Mouse (Mus musculus) liver, postnatal 0 days (tissue): Measurements from ENCODE around the gene Cdk19.

Source experiments
- CTCF ChIP-seq: sonication (generic); IDR thresholded peaks from 2 replicates; pipeline ENCODE4 v1.5.1; 2016; ENCODE audit warnings: antibody characterized with exemption, low read depth
- EP300 ChIP-seq: IDR thresholded peaks from 2 replicates; pipeline ENCODE4 v1.6.1; 2016; ENCODE audit warnings: antibody characterized with exemption, low read depth, mild to moderate bottlenecking

DNA sequence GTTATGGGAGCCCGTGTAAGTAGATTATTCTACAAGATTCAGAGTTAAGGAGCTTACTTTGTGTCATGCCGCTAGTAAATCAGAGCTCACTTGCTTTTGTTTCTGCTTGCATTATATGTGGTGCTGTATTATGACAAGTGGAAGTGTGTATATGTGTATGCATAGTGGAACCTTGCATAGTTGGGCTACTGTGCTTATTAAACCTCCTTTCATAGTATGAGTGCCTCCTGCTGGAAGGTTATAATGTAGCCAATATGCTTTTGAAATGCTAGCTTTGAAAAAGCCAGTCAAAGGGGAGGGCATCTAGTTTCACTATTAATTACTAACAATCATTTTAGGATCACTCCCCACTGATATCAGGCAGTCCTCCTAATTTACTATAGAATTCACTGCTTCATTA is 89.7 kb downstream of the Cdk19 start:
- TF ChIP-seq CTCF, result peak; percentile 28; the same call in 1 of the 2 replicates
- TF ChIP-seq EP300, result no peak
